In genomic region chr19:34100633-34101032, GRCm38 (mm10) we compare ENCODE assay signal across 36 mouse cellular contexts. TPM values are rescaled to one million over a fixed set of nuclear protein-coding genes. Genes with fewer than 3 reads are reported as not detected.
"Had no signal": no experiment of that assay in that cellular context is flagged by ENCODE, and none has a peak within 500 bp of the region (broad histone marks: within the 10 kb centered on the region; RNA-seq: fewer than 3 reads in every experiment).

Lipm (plus strand) TSS chr19:34100933.

- H3K4me3 ChIP-seq: gastrocnemius, adult 2 months; heart, embryonic 10.5 days; heart, embryonic 12.5 days; hindbrain, embryonic 10.5 days; hindbrain, embryonic 12.5 days; intestine, embryonic 15.5 days; layer of hippocampus, adult 2 months; left cerebral cortex, adult 2 months; limb, embryonic 13.5 days; liver, embryonic 13.5 days; liver, embryonic 15.5 days had no signal

- H3K4me2 ChIP-seq: heart, embryonic 12.5 days; hindbrain, embryonic 12.5 days; hindbrain, embryonic 14.5 days; intestine, embryonic 15.5 days; limb, embryonic 13.5 days; liver, embryonic 11.5 days; liver, embryonic 13.5 days; liver, embryonic 15.5 days had no signal

- H3K36me3 ChIP-seq: heart, embryonic 10.5 days; heart, embryonic 12.5 days; hindbrain, embryonic 10.5 days; hindbrain, embryonic 12.5 days; intestine, embryonic 15.5 days; limb, embryonic 13.5 days; liver, embryonic 13.5 days; liver, embryonic 15.5 days had no signal

- H3K9ac ChIP-seq: heart, embryonic 12.5 days; hindbrain, embryonic 12.5 days; hindbrain, embryonic 14.5 days; intestine, embryonic 15.5 days; limb, embryonic 13.5 days; liver, embryonic 13.5 days; liver, embryonic 15.5 days had no signal

- H3K27me3 ChIP-seq: heart, embryonic 12.5 days; hindbrain, embryonic 12.5 days; intestine, embryonic 15.5 days; limb, embryonic 13.5 days; liver, embryonic 13.5 days; liver, embryonic 15.5 days had no signal

- ATAC-seq: hindbrain, embryonic 16.5 days; inflammation-experienced regulatory T-cells, adult 6 months; intestine, embryonic 15.5 days; intestine, postnatal 0 days had no signal

- DNase-seq: gastrocnemius, adult 2 months; gastrocnemius, postnatal 10 days; gastrocnemius, postnatal 25 days; heart, adult 18-20 months; heart, postnatal 10 days; heart, postnatal 4 days; kidney, adult 18-20 months; kidney, adult 8-10 months; kidney, postnatal 10 days; kidney, postnatal 25 days; kidney, postnatal 4 days; liver; liver, embryonic 13.5 days had no signal

- H3K27ac ChIP-seq: gastrocnemius, adult 2 months; heart, embryonic 10.5 days; hindbrain, embryonic 10.5 days; hindbrain, embryonic 12.5 days; hindbrain, embryonic 14.5 days; intestine, embryonic 15.5 days; layer of hippocampus, adult 2 months; left cerebral cortex, adult 2 months; limb, embryonic 13.5 days; liver, embryonic 13.5 days; liver, embryonic 15.5 days had no signal

- H3K9me3 ChIP-seq: heart, embryonic 10.5 days; heart, embryonic 12.5 days; hindbrain, embryonic 10.5 days; hindbrain, embryonic 12.5 days; intestine, embryonic 15.5 days; limb, embryonic 13.5 days; liver, embryonic 13.5 days; liver, embryonic 15.5 days had no signal

- H3K4me1 ChIP-seq: heart, embryonic 10.5 days; heart, embryonic 12.5 days; hindbrain, embryonic 10.5 days; hindbrain, embryonic 12.5 days; intestine, embryonic 15.5 days; limb, embryonic 13.5 days; liver, embryonic 13.5 days; liver, embryonic 15.5 days had no signal

RNA-seq across cellular contexts. Expression of gene Lipm, which starts in this region (rescaled TPM):
- total RNA-seq: gastrocnemius, adult 2 months; gastrocnemius, postnatal 10 days; gastrocnemius, postnatal 25 days; gastrocnemius, postnatal 4 days; granulocyte monocyte progenitor cell, adult 5-6 weeks; heart, adult 18-20 months; heart, adult 8-10 months; heart, postnatal 10 days; heart, postnatal 25 days; heart, postnatal 4 days; left cerebral cortex, postnatal 36 days had no signal
- polyA plus RNA-seq: heart, embryonic 10.5 days; heart, embryonic 12.5 days; heart, embryonic 14.5 days; hindbrain, embryonic 10.5 days; hindbrain, embryonic 12.5 days; hindbrain, embryonic 14.5 days; hindbrain, embryonic 16.5 days; inflammation-experienced regulatory T-cells, adult 6 months; intestine, embryonic 15.5 days; intestine, postnatal 0 days; kidney, embryonic 14.5 days; kidney, embryonic 16.5 days; limb, embryonic 11.5 days; liver, embryonic 11.5 days; liver, embryonic 13.5 days; liver, embryonic 15.5 days had no signal
